In genomic region chr6:113970900-113971299, GRCm38 (mm10) we compare ENCODE assay signal across 14 mouse cellular contexts.
"Had no signal": no experiment of that assay in that cellular context is flagged by ENCODE, and none has a peak within 500 bp of the region (broad histone marks: within the 10 kb centered on the region; RNA-seq: fewer than 3 reads in every experiment).

No protein-coding gene starts in this region.

- H3K27ac ChIP-seq: liver, embryonic 15.5 days; lung, embryonic 15.5 days; midbrain, embryonic 10.5 days; neural tube, embryonic 12.5 days; stomach, embryonic 15.5 days; stomach, postnatal 0 days had no signal

- H3K4me3 ChIP-seq: liver, embryonic 15.5 days; lung, embryonic 15.5 days; midbrain, embryonic 10.5 days; myocyte; neural tube, embryonic 12.5 days; stomach, embryonic 15.5 days had no signal

- DNase-seq: liver, postnatal 0 days; lung, adult 2 months; lung, postnatal 4 days; midbrain, embryonic 14.5 days; thymus, adult 2 months; thymus, postnatal 25 days; thymus, postnatal 4 days had no signal
